Mouse (Mus musculus) NIH3T3 (cell line): ENCODE data around the gene Zfp791.
"Not testable (repeated sequence)": the region's sequence is repeated elsewhere in the genome, so short reads cannot be mapped to it uniquely, and the experiment has no call there.

Experiments
- DNase-seq: peaks from one replicate; pipeline ENCODE4 v3.0.0-alpha.2; 2012; ENCODE audit warnings: low read depth

The Zfp791 gene

DNA sequence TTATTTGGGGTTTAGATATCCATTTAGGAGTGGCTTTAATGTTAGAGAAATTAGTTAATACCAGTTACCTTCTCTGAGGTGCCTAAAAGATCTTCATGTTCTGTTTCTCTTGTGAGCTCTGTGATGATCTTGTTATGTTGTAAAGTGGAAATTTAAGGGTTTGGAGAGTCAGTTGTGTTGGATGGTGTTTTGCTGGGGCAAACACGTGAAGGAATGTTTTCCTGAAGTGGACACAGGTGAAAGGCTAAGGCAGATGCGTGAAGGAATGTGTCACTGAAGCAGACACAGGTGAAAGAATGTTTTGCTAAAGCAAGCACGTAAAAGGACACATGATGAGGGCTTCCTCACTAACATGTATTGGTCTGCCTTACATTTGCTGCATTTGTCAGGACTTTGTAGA lies at the start of gene Zfp791:
Gene Zfp791 (minus strand): TSS at position 101 of the 400 bp plus-strand sequence.
- DNase-seq: no peak

DNA sequence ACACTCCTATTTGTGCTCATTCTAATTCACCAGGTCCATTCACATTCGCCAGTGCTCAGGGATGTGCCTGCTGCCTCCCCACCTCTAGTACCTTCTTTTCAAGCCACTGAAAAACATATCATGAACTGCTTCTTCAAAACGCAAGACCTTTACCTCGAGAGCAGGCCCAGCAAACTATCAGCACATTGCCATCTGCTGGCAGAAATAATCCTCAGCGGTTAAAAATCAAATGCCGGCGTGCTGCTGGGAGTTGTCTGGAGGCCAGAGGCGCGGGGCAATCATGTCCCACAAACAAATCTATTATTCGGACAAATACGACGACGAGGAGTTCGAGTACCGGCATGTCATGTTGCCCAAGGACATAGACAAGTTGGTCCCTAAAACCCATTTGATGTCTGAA lies 48.4 kb upstream of the Zfp791 start:
- DNase-seq: peak; percentile 75

DNA sequence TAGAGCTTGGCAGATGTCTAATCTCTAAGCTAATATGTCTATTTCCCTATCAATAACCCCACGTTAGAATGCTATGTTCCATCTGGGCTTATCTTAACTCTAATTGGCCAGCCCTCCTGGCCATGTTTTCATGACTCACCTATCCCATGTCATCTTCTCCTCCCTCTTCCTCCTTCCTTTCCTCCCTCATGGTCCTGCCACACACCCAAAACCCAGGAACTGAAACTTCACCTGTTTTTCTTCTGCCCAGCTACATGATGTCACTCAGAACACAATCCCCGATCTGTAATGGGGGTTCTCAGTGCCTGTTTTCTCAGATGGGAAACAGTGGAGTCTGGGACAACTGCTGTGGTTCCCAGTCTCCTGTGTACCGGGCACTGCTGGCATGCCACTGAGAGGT lies 28.7 kb upstream of the Zfp791 start, which contains the start of gene Cks1brt:
Gene Cks1brt (plus strand): TSS at position 301 of the 400 bp plus-strand sequence.
- DNase-seq: no peak

DNA sequence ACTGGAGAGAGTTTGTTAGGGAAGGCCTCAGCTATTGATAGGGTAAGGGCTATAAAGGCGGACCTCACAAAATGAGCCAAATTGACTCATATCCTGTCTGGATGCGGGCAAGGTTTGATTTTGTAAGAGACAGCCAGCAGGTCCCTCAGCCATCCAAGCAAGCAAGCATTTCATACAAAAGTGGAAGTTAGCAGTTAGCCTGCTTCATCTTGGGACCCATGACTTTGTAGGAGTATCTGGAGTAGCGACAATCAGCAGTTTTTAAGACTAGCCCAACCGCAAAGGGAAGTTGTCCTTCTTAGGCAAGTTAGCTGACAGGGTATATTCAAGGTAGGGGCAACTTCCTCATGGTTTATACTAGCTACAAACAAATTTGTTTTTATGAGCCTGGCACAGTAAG lies 19.6 kb upstream of the Zfp791 start:
- DNase-seq: peak; percentile 0

DNA sequence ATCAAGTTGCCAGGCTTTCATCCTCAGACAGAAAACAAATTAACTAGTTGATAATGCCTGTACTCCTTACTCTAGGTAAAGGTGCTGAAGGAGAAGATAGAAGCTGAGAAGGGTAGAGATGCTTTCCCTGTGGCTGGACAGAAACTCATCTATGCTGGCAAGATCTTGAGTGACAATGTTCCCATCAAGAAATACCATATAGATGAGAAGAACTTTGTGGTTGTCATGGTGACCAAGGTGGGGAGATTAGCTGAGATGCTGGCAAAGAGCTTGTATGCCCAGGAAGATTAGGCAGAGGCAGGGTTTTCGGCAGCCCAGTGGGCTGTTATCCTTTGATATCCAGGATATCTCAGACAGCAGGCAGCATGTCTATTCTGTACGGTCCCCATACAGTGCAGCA lies 12.8 kb upstream of the Zfp791 start:
- DNase-seq: not testable (repeated sequence)

DNA sequence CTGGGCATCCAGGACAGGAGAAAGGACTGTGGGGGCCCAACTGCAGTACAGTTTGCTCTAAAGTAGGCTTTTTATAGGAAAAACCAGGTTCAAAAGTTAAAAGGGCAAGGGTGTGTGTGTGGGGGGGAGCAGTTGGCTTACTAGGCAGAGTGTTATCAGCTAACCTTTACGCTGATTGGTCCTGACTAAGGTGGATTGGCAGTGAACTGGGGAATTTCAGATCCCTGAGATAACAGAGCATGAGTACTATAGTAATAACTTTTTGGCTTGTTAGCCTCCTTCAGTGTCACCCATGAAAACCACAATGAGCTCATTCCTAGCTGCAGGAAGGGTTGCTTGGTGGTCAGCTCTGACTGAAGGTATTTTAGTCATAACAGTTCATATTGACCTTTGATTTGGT lies 9.4 kb upstream of the Zfp791 start:
- peak; percentile 72 for DNase-seq

GRCm38 (mm10) chr8:85123691-85124090 lies 796 bp upstream of the Zfp791 start:
- DNase-seq: no peak

- DNase-seq: not testable (repeated sequence)
Observed at GRCm38 (mm10) chr8:85120251-85120650, 2.6 kb downstream of the Zfp791 start.

DNA sequence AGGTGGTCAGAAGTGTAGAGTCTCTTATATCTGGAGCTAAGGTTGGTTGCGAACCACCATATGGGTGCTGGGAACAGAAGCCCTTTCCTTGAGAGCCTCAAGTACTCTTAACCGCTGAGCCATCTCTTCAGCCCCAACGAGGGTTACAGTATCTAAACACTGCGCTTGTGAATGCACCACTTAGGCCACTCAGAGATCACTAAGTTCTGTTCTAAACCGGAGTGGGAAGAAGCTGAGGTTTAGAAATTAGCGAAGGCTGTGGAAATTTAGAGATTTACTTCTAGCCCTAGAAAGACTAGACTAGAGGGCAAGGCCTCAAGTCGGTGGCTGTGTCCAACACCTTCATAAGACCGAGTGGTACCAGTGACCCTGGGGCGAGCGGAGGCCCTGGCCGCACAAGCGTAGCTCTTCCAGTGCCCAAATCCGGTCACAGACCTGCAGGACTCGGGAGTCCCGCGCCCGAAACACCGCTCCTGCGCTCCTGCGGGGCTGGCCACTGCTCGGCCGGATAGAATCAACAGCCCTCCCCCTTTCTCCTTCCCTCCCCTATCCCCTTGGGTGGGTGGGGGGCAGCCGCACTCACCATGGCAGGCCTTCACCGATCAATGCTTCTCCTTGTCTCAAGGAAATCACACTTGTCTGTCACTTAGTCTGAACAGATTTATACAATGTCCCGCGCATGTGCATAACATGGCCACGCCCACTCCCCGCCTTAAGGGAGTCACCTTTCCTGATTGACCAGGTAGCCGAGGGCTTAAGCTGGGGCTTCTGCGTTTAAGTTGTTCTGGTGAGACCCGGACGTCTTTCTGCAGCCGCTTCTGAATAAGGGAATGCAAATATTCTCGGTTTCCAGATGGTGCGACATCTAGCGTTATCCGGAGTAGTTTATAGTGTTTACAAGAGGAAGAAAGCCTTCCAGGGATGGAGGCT lies 3.6 kb downstream of the Zfp791 start:
- peak; percentile 79 for DNase-seq

DNA sequence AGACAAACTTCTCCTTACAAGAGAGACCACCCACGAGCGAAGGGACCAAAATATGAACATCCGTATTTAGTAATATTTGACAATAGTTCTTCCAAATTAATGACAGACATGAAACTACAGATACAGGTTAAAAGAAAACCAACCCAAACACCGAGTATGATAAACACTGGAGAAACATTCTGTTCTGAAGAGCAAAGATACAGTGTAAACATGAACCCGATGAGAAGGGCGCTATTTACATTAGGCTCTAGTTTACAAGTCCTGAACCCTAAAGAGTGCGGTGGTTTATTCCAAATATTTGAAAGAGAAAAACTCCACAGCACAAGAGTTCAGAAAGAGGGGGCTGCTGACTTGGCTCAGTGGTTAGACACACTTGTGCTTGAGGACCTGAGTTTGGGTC lies 5.9 kb downstream of the Zfp791 start:
- DNase-seq: no peak

- DNase-seq: no peak
Observed at GRCm38 (mm10) chr8:85115501-85115900, 7.4 kb downstream of the Zfp791 start.

DNA sequence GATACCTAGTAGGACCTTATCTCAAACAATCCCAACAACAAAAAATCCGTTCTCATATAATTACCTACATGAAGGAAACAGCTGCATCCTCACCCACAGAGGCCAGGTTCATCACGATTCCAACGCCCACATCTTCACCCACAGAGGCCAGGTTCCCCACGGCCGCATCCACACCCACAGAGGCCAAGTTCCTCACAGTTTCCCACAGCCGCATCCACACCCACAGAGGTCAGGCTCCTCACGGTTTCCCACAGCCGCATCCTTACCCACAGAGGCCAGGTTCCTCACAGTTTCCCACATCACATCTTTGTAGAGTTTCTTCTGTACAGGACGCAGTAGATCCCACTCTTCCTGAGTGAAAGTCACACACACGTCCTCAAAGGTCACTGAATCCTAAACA lies 9.7 kb downstream of the Zfp791 start:
- DNase-seq: no peak

DNA sequence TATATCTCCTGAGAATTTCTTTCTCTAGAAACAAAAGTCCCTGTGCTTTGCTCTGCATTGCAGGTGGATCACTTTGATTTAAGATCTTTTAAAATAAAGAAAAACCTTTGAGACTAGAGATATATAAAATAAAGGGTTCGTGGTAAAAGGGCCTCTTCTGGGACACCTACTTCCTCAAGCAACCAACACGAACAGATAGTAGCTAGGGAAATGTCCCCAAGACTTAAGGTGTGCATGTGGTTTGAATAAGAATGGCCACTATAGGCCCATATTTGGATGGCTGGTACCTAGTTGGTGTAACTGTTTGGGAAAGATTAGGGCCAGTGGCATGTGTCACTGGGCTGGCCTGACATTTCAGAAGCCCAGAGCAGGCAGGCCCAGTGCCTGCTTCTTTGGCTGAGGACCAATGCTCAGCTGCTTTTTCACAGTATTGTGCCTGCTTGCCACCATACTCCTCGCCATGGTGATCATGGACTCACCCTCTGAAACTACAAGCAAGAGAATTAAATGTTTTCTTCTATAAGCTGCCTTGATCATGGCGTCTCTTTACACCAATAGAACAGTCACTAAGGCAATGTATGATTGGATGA lies 22.7 kb downstream of the Zfp791 start:
- DNase-seq: no peak

DNA sequence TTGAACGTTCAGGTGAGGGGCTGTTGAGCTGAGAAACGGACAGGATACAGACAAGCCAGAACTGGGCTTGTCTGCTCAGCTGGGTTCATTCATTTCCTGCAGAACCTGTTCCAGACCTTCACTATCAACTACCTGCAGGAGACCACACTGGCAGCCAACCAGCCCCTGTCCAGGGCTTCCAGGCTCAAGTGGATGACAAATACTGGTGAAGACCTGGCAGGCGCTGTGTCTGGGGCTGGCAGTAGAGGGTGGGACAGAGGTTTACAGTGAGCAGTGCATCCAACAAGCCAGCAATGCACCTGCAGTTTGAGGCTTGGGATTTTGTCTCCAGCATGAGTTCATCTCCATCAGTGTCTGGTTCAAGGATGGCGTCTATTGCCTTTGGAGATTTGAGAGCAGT lies 26.0 kb downstream of the Zfp791 start:
- DNase-seq: no peak

GRCm38 (mm10) chr8:85096196-85096595 lies 26.7 kb downstream of the Zfp791 start:
- DNase-seq: no peak

DNA sequence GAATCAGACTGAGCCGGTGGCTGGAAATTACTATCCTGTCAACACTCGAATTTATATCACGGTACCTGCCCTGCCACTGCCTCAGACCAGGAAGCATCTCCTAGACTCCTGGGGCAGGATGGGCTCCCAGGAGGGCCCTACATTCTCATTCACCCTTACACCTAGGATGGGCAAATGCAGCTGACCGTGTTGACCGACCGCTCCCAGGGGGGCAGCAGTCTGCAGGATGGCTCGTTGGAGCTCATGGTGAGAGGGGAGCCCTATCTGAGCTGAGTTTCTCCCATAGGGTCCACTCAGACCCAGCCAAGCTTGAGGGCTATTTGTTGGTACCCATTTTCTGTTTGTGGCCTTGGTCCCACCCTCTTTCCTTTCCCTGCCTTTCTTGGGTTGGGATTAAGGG lies 27.3 kb downstream of the Zfp791 start:
- no peak for DNase-seq

DNA sequence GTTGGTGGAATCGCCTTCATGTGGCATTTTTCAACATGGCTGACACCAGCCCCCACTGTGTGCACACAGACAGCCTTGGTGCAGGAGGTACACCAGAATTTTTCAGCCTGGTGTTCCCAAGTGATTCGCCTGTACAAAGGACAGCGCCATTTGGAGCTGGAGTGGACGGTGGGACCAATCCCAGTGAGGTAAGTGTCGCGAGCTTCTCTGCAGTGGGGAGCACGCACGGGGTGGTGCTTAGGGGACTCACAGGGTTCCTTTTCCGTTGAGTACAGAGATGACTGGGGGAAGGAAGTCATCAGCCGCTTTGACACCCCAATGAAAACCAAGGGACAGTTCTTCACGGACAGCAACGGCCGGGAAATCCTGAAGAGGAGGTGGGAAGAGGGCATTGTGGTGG lies 27.8 kb downstream of the Zfp791 start:
- no peak for DNase-seq

- no peak for DNase-seq
Observed at GRCm38 (mm10) chr8:85091526-85092090, 31.3 kb downstream of the Zfp791 start.

DNA sequence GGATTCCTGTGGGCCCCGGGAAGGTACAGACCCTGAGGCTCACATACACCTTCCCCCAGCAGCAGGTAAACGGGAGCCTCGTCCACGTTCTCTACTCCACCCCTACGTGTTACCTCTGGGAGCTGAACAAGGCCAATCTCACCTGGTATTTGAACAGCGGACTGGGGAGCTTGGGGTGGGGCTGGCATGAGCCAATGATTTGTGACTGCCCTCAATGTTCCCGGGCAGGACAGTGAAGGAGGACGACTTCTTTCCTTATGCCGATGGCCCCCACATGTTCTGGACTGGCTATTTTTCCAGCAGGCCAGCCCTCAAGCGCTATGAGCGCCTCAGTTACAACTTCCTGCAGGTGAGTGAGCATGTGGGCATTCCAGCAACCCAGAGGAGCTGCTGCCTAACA lies 32.0 kb downstream of the Zfp791 start:
- DNase-seq: no peak

GRCm38 (mm10) chr8:85088771-85089170 lies 34.1 kb downstream of the Zfp791 start:
- peak; percentile 57 for DNase-seq

DNA sequence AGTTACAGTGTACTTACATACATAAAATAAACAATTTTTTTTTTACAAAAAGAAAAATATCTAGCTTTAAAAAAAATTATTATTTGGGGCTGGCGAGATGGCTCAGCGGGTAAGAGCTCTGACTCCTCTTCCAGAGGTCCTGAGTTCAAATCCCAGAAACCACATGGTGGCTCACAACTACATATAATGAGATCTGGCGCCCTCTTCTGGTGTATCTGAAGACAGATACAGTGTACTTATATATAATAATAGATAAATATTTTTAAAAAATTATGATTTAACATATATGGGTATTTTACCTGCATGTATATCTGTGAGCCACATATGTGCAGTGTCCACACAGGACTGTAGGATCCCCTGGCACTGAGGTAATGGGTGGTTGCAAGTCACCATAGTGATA lies 36.7 kb downstream of the Zfp791 start:
- DNase-seq: no peak

DNA sequence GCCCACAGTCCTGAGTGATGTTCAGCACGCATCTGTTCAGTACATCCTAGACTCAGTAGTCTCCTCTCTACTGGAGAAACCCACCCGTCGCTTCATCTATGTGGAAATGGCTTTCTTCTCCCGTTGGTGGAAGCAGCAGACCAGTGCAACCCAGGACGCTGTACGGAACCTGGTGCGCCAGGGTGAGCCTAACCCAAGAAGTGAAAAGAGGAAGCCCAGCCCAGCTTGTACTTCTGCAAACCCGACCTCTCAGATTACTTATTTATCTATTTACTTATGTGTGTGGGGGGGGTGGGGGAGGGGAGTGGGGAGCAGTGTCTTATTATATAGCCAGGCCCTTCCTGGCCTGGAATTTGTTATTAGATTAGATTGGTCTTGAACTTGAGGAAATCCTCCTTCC lies 38.3 kb downstream of the Zfp791 start:
- DNase-seq: no peak
